Mouse (Mus musculus) bone marrow, adult 2 months (tissue): ENCODE data around the gene Ifnab.

ENCODE experiments used
- CTCF ChIP-seq: fragments of 200-500 bp; IDR thresholded peaks from 2 replicates; pipeline ENCODE4 v1.5.1; 2011; ENCODE audit warnings: low read length, control low read depth; ENCODE audit not compliant: control insufficient read depth, insufficient read depth
- POLR2A ChIP-seq: fragments of 200-500 bp; IDR thresholded peaks from 2 replicates; pipeline ENCODE4 v1.6.1; 2011; ENCODE audit warnings: low read depth, mild to moderate bottlenecking, control low read depth, low read length, borderline replicate concordance; ENCODE audit not compliant: control insufficient read depth

DNA sequence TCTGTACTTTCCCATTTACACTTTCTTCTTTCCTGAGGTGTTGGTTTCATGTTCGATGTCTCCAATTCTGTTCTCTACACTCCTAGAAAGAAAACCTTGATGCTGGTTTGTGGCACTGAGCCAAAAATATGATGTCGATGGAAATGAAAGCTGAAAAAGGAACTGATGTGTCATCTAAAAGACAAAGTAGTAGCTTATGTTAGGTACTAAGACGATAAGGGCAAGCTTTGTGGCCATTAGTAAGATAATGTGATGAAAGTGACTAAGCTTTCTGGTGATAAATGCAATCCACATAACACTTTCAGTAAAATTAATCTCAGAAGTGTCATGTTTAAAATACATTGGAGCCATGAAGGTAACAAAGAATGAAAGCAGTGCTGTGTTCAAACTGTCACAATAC is 9.8 kb downstream of the Ifnab start:
- TF ChIP-seq CTCF, result no peak
- TF ChIP-seq POLR2A, result no peak
